Mouse (Mus musculus): ENCODE data around the gene Gm10570. TPM values are rescaled to one million over a fixed set of nuclear protein-coding genes. Genes with fewer than 3 reads are reported as not detected.
A peak's percentile ranks its signal among the peaks of the same experiment; 100 is the strongest.

Gm10570 gene
- polyA plus RNA-seq (2012), result 0.14 TPM in 1 of 2 replicates, not detected in the other

GRCm38 (mm10) chr4:130308231-130309081, at the start of gene Gm10570, which contains the start of gene Fabp3:
Gene Gm10570, minus strand, starts transcription at chr4:130308674.
Gene Fabp3, plus strand, starts transcription at chr4:130308595.
- TF ChIP-seq GATA1 (IDR thresholded peaks at IDR 0.05; ENCODE audit: low read length), result no peak

DNA sequence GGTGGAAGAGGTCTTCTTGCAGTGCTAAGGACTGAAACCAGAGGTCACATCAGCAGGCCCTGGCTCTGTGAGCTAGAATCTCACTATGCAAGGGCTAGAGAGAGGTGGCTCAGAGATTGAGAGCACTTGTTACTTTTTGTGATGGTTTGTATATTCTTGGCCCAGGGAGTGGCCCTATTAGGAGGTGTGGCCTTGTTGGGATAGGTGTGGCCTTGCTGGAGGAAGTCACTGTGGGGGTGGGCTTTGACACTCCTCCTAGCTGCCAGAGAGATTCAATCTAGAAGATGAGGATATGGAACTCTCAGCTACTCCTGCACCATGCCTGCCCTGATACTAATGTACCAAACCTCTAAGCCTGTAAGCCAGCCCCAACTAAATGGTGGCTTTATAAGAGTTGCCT, 49.5 kb upstream of the Gm10570 start:
- TF ChIP-seq GATA1 (IDR thresholded peaks at IDR 0.05; ENCODE audit: low read length), result no peak

DNA sequence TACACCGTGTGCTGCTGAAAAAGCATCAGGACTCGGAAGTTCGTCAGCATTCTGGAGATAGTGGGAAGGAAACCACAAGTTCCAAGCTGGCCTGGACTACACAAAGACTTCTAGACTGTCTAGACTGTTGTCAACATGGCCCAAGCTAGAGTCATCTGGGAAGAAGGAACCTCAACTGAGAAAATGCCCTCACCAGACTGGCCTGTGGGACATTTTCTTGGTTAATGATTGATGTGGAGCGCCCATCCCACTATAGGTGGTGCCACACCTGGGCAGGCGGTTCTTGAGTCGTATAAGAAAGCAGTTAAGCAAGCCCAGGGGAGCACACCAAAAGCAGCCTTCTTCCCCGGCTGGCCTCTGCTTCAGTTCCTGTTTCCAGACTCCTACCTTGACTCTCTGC, 44.1 kb upstream of the Gm10570 start:
- TF ChIP-seq GATA1 (IDR thresholded peaks at IDR 0.05; ENCODE audit: low read length), result no peak

DNA sequence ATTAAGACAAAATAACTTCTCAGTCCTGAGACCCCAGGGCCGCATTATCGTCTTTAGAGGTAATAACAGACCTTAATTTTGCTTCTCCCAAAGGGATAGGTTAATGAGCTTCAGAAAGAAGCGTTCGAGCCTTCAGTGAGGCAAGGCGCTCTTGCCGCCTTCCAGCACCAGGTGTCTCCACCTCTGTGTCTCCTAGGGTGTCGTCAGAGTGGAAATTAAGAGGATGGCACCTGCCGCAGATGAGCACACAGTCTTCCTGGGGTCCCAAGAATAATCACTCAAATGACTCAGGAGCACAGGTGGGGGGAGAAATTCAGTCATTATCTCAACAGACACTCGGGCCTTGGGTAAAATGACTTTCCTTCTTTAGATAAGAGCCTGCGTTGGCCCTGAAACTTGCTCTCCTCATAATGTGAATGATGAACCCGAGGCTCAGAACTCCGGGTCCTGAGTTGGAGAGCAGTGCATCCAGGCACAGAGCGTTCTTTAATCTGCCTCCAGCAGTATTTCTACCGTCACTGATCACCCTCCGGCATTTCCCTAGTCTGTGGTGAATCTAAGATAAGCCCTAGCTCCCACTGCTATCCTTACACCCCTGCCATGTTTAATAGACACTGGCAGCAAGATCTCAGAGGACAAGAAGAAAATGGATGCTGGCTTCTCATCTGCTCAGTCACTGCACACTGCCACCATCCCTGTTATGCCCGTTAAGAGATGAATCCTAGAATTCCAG, 42.4 kb upstream of the Gm10570 start:
- TF ChIP-seq GATA1 (IDR thresholded peaks at IDR 0.05; ENCODE audit: low read length), result peak; percentile 44

- TF ChIP-seq GATA1 (IDR thresholded peaks at IDR 0.05; ENCODE audit: low read length), result no peak
Measured at GRCm38 (mm10) chr4:130349666-130350065, 41.2 kb upstream of the Gm10570 start.

GRCm38 (mm10) chr4:130341691-130342090, 33.2 kb upstream of the Gm10570 start:
- TF ChIP-seq GATA1 (IDR thresholded peaks at IDR 0.05; ENCODE audit: low read length), result no peak

GRCm38 (mm10) chr4:130335867-130336266, 27.4 kb upstream of the Gm10570 start:
- no peak for TF ChIP-seq GATA1 (IDR thresholded peaks at IDR 0.05; ENCODE audit: low read length)

- TF ChIP-seq GATA1 (IDR thresholded peaks at IDR 0.05; ENCODE audit: low read length), result no peak
Measured at GRCm38 (mm10) chr4:130327366-130327765, 18.9 kb upstream of the Gm10570 start.

GRCm38 (mm10) chr4:130325446-130325845, 17.0 kb upstream of the Gm10570 start:
- no peak for TF ChIP-seq GATA1 (IDR thresholded peaks at IDR 0.05; ENCODE audit: low read length)

DNA sequence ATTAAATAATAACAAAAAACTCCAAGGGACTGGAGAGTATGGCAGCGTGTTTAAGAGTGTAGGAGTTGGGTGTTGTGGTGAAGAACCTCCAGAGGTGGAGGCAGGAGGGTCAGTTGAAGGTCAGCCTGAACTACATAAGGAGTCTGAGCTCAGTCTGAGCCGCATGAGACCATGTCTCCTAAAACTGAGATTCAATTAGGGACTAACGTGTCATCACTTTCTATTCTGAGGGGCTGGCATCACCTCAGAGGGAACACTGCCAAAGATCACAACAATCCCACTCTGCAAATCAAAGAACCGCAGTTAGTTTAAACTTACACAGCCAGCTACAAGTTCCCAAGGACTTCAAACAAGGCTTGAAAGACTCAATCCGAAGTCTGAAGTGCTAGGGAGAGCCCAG, 15.1 kb upstream of the Gm10570 start:
- TF ChIP-seq GATA1 (IDR thresholded peaks at IDR 0.05; ENCODE audit: low read length), result no peak

DNA sequence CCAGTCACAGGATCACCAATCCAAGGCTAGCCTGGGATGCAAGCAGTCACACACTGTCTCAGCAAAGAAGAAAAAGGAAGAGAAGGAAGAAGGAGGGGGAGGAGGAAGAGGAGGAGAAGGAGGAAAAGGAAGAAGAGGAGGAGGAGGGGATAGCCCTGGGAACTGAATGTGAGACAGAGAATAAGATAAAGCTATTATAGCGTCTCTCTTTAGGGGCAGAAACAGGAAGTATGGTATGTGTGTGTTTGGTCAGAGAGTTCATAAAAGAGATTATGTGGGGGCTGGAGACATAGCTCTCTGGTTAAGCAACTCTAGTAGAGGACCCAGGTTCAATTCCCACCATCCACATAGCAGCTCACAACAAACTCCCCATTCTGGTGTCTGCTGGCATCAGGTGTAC, 14.7 kb upstream of the Gm10570 start:
- no peak for TF ChIP-seq GATA1 (IDR thresholded peaks at IDR 0.05; ENCODE audit: low read length)

DNA sequence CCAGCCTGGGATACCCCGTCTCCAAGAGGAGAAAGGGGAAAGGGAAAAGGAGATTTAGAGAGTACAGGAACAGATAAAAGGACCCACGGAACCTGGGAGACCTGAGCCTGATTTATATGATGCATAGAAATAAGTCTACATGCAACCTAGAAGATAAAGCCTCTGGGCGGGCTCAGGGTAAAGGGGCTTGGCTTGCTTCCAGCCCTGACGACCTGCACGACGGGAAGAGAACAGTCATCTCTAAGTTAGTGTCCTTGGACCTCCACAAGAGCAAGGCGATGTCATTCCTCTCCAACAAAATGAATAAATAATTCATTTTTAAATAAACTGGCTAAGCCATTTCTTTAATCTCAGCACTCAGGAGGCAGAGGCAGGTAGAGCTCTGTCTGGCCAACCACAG, 14.1 kb upstream of the Gm10570 start:
- TF ChIP-seq GATA1 (IDR thresholded peaks at IDR 0.05; ENCODE audit: low read length), result no peak

- no peak for TF ChIP-seq GATA1 (IDR thresholded peaks at IDR 0.05; ENCODE audit: low read length)
Measured at GRCm38 (mm10) chr4:130321640-130322039, 13.2 kb upstream of the Gm10570 start.

DNA sequence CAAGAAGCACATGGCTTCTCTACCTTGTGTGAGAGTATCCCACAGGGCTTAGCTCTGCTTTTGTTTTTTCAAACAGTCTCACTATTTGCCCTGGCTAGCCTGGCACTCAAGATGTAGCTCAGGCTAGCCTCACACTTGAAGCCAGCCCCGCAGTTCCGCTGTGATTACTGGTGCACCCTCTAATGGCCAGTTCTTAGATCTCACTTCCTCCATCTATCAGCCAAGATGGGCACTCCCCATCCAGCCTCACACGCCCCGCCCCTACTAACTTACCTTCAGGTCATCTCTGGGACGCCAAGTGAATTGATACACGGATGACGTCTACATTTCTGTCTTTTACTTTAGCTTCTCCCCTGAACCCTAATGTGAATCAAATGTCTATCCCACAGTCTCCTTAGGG, 11.1 kb upstream of the Gm10570 start:
- TF ChIP-seq GATA1 (IDR thresholded peaks at IDR 0.05; ENCODE audit: low read length), result no peak

DNA sequence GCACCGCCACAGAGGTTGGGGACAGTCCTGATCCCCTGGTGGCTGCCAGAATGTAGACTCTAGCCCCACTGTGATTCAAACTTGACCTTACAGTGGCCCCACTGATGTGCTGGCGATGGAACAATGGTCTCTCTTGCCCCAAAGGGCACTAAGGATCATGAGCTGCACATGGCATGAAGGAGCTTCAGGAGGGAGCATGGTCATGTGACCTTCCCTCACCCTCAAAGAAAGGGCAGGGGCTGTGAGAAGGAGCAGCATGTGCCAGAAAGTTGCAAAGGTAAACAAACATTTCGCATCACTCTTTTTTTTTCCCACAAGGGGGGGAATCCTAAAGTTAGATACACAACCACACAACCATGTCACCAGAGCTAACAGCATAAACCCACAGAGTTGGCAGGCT, 9.6 kb upstream of the Gm10570 start:
- no peak for TF ChIP-seq GATA1 (IDR thresholded peaks at IDR 0.05; ENCODE audit: low read length)

GRCm38 (mm10) chr4:130316691-130317090, 8.2 kb upstream of the Gm10570 start:
- TF ChIP-seq GATA1 (IDR thresholded peaks at IDR 0.05; ENCODE audit: low read length), result no peak
